Mouse (Mus musculus): ENCODE results near the gene Brsk2. TPM values are rescaled to one million over a fixed set of nuclear protein-coding genes. Genes with fewer than 3 reads are reported as not detected.

Brsk2 gene
- total RNA-seq, 2 experiments from 2014 or later: 0.25 to 0.38 TPM

DNA sequence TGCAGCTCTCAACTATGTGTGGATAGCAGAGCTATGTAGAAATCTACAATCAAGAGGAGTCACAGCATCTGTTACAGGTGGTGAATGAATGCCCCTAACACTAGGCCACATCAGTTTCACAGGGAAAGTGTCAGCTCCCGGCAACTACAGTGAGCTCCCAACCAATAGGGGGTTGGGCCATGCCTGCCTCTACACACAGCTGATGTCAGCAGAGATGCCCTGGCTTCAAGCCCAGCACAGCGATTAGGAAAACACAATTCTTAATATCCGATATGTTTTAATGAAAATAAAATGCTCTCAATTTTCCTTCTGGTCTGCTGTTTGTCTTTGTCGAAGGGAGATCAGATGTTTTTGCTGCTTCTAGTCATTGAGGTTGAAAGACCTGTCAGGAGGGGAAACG, 6.1 kb upstream of the Brsk2 start:
- H3K4me3 ChIP-seq: no peak overlapping the region
- no peak for DNase-seq
- intact Hi-C loops (cut with DNase I): no loop called here
- TF ChIP-seq CTCF (IDR thresholded peaks at IDR 0.05): no peak
- no peak overlapping the region for H3K27ac ChIP-seq

DNA sequence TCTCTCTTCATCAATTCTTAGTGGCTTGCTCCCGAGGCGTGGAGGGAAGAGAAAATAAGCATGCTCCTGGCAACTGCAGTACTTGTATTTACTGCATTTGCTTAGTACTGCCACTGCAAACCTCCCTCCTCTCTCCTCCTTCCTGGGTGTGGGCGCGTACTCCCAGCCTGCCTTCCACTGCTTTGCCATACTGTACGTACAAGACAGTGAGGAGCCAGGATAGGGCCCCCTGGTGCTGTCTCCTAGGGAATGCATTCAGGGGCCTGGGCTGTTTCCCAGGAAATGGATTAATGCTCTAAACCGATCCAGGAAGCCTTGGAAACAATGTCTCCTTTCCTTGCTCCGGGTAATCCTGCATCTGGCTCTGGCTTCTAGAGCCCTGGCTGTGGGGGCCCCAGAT, 3.6 kb upstream of the Brsk2 start:
- H3K4me3 ChIP-seq: no peak overlapping the region
- TF ChIP-seq CTCF (IDR thresholded peaks at IDR 0.05): no peak
- DNase-seq: no peak
- no peak overlapping the region for H3K27ac ChIP-seq
- intact Hi-C loops (cut with DNase I): no loop called here

DNA sequence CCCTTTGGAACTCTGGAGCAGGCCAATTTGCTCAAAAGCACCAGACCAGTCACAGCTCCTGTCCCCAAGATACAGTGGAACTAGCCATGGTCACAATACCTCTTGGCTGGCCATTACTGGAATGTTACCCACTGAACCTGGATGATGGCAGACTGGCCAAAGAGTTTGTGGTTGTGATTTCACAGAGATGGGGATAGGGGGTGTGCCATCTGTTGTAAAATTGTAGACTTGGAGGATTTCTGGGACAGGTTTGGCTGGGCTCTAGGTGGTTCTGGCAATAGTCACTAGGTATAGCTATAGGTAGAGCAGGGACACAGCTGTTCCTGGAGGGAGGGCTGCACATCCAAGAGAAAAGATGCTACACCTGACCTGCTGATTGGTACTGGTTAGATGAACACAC, 2.0 kb upstream of the Brsk2 start:
- no peak overlapping the region for H3K27ac ChIP-seq
- TF ChIP-seq CTCF (IDR thresholded peaks at IDR 0.05): no peak
- no peak overlapping the region for H3K4me3 ChIP-seq
- DNase-seq: no peak
- intact Hi-C loops (cut with DNase I): no loop called here

DNA sequence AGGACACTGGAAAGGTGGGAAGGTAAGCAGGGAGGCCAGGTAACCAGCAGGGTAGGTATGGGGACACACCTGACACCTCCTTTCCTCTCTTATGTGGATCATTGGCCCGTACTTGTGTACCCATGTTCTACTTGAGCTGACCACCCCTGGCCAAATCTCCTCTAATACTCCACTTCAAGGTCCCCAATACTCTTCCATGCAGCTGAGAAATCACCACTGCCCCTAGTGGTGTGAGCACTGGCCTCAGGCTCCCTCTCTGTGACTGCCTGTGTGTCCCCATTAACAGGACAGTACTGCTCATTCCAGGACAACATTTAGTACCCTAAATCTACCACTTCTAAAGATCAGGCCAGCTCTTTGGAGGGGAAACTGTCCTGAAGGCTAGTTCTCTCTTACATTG, 1.5 kb upstream of the Brsk2 start:
- no peak for DNase-seq
- TF ChIP-seq CTCF (IDR thresholded peaks at IDR 0.05): no peak
- H3K27ac ChIP-seq: no peak overlapping the region
- intact Hi-C loops (cut with DNase I): no loop called here
- H3K4me3 ChIP-seq: no peak overlapping the region

DNA sequence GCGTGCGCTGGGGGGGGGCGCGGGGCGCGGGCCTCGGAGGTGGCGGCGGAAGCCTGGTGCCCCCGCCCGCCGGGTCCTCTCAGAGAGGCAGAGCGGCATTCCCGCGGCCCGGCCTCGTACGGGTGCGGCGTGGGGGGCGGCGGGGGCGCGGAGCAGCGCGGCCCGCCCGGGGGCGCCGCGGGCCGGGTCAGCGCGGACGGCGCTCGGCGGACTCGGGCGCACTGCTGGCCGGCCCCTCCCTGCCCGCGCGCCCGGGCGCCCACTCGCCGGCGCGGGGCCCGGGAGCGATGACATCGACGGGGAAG, 200 bp downstream of the Brsk2 start:
- intact Hi-C loops (cut with DNase I): no loop called here
- DNase-seq: no peak
- peak overlapping the region; percentile 68 for H3K4me3 ChIP-seq
- no peak for TF ChIP-seq CTCF (IDR thresholded peaks at IDR 0.05)
- no peak overlapping the region for H3K27ac ChIP-seq

DNA sequence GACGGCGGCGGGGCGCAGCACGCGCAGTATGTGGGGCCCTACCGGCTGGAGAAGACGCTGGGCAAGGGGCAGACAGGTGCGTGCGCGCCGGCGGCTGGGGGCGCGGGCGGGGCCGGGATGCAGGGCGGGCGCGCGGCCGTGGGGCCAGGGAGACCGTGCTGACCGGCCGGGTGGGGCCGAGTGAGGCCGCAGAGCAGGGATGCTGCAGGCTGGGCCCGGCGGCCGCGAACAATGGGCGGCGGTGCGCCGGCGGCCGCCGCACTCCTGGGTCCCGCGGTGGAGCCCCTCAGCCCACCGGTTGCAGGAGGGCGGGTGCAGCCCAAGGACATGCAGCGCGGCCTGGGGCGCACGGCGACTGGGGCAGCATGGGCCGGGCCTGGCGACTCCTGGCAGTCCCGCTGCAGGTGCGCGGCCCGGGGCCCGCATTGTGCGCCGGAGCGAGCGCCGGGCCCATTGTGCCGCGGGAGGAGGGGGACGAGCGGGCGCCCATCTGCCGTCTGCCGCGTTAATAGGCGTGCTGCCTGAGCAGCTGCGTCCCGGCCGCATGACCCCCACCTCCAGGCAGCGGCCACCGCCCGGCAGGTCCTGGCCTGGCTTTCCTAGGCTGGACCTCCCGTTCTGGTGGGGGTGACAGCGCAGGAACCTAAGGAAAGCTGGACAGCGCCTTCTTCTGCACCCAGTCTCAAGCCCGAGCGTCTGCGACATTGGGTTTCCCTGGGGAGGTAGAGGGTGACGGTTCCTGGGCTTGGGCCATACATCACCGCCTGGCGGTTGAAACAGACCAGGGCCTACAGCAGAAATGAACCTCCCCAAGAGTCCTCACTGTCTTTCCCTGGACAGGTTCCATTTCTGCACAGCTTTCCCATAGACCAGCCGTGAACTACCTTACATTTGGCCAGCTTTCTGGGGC, 808 bp downstream of the Brsk2 start:
- Histone ChIP-seq H3K27ac (no peak overlapping the region), H3K4me3 (peak overlapping the region; percentile 68)
- peak; percentile 32 for DNase-seq
- no peak for TF ChIP-seq CTCF (IDR thresholded peaks at IDR 0.05)
- intact Hi-C loops (cut with DNase I): no loop called here

DNA sequence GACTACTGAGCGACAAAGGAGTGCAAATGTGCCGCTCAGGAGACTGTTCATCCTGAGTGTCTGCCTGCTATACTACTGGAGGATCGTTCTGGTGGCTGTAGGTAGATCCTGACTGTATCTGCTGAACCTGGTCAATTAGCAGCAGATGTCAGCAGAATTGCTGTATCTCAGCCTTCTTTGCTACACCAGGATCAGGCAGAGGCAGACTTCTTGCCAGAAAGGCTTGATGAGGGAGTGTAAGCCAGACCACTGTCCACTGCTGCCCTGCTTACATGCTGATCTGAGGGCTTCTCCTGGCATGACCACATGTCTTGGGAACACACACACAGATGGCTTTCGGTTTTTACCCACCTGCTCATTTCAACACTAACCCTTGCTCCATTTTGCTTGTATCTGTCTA, 2.3 kb downstream of the Brsk2 start:
- no peak for DNase-seq
- Histone ChIP-seq H3K4me3 (no peak overlapping the region), H3K27ac (no peak overlapping the region)
- intact Hi-C loops (cut with DNase I): no loop called here
- TF ChIP-seq CTCF (IDR thresholded peaks at IDR 0.05): no peak

DNA sequence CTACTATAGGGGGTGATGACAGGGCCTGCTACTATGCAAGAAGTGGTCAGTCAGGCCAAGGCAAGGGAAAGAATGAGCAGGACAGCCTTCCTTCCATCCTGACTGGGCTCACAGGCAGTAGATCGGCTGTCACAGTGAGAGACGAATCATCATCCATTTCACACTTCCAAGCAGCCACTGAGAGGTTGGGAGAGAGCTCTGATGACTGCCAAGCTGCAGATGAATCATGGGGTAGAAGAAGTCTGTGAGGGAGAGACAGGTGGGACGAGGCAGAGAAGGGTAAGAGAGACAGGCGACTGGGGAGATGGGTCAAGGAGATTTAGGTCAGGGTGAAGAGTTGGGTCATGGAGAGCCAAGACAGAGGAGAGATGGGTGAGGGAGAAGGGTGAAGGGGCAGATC, 3.4 kb downstream of the Brsk2 start:
- no peak for TF ChIP-seq CTCF (IDR thresholded peaks at IDR 0.05)
- H3K27ac ChIP-seq: no peak overlapping the region
- intact Hi-C loops (cut with DNase I): no loop called here
- DNase-seq: no peak
- H3K4me3 ChIP-seq: no peak overlapping the region

DNA sequence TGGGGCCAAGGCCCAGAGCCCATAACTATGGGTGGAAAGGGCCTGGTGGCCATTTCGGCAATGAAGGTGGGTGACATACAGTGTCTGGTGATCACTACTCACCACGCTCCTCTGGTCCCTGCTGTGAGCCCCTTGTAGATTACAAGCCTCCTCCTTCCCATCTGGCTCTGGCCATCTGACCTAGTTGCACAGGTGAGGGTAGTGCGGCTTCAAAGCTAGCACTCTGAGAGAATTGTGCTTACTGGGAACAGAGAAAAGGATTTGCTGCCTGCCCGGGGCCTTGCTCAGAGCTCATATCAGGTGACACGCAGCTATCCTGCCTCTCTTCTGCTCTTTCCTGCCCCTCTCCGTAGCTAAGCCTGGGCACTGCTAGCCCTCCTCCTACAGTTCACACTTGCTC, 4.1 kb downstream of the Brsk2 start:
- intact Hi-C loops (cut with DNase I): no loop called here
- no peak for DNase-seq
- no peak overlapping the region for H3K27ac ChIP-seq
- TF ChIP-seq CTCF (IDR thresholded peaks at IDR 0.05): no peak
- no peak overlapping the region for H3K4me3 ChIP-seq

DNA sequence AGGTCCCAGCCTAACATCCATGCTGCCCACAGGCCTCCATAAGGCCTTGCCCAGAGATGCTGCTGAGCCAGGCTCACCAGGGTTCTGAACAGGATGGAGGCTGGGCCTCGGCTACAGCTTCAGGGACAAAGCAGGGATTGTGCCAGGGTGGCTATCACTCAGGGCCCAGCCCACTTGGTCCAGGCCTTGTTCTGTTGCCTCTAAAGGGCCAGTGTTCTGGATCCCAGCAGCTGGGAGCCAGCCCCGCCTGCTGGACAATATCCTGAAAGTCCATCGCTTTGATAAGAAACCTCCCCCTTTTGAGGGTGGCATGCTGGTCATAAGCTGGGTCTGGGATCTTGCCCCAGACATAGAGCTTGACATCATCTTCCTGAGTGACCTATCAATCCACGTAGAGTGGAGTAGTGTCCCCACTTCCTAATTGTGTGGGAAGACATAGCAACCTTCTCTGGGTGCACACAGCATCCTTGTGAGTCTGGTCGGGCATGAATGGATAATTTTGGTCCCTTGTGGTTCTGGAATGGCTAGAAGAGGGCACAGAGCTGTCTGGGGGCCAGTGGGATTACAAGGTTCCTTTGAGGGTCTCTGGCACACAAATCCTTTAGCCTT, 6.1 kb downstream of the Brsk2 start:
- no peak for DNase-seq
- no peak overlapping the region for H3K27ac ChIP-seq
- no peak overlapping the region for H3K4me3 ChIP-seq
- intact Hi-C loops (cut with DNase I): no loop called here
- TF ChIP-seq CTCF (IDR thresholded peaks at IDR 0.05): no peak

DNA sequence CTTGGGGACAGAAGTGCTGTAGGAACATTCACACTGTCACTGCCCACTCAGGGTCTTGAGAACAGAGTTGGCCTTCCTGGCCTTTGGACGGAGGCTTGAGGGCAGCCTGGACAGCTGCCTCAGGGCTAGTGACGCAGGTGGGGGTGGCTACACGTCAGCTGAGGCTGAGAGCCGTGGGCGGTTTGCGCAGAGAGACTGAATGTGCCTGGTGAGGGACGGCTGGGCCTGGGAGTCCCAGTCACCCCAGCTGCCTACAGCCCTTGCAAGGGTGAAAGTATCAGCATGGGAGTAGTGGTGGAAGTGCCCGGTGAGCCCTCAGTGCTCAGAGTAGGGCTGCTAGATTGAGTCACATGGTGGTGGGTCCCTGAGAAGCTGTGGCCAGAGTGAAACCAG, 6.6 kb downstream of the Brsk2 start:
- no peak for DNase-seq
- TF ChIP-seq CTCF (IDR thresholded peaks at IDR 0.05): no peak
- intact Hi-C loops (cut with DNase I): no loop called here
- H3K4me3 ChIP-seq: no peak overlapping the region
- H3K27ac ChIP-seq: no peak overlapping the region

DNA sequence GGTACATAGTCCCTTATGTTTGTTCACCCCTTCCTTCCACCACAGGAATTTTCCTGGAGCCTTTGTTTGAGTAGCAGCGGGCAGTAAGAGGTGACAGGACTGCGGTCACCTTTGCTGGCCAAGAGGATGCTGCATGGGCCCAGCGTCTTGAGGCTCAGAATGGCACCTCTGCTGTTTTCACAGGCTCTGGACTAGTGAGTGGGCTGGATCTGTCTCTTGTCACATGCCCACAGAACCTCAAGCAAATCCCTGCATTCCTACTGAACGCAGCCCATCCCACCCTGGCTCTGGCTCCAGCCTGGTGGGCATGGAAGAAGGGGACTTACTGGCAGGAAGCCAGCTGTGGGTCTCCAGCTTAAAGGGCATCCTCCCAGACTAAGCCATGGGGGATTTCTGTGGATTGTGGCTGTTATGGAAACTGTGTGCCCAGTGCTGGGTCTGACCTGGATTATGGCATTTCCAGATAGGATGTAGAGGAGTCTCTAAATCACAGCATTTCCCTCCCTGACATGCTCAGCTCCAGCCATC, 8.0 kb downstream of the Brsk2 start:
- intact Hi-C loops (cut with DNase I): no loop called here
- DNase-seq: no peak
- Histone ChIP-seq H3K4me3 (no peak overlapping the region), H3K27ac (no peak overlapping the region)
- TF ChIP-seq CTCF (IDR thresholded peaks at IDR 0.05): no peak

DNA sequence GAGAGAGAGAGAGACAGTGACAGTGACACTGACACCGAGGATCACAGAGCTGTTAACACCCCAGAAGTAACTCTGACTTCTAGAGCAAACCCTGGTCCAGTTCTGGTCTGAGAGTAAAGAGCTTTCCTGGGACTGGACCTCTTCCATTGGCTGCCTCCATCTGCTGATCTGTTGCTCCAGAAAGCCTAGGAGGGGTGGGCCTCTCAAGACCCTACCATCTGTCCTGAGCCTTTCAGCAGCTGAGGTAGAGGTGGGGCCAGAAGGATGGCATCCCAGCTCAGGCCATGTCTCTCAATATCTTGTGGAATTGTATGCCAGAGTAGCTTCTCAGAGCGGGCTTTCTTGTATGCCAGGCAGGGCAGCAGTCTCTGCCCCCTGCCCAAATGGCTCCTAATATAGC, 8.7 kb downstream of the Brsk2 start:
- TF ChIP-seq CTCF (IDR thresholded peaks at IDR 0.05): no peak
- intact Hi-C loops (cut with DNase I): no loop called here
- Histone ChIP-seq H3K27ac (no peak overlapping the region), H3K4me3 (no peak overlapping the region)
- no peak for DNase-seq

DNA sequence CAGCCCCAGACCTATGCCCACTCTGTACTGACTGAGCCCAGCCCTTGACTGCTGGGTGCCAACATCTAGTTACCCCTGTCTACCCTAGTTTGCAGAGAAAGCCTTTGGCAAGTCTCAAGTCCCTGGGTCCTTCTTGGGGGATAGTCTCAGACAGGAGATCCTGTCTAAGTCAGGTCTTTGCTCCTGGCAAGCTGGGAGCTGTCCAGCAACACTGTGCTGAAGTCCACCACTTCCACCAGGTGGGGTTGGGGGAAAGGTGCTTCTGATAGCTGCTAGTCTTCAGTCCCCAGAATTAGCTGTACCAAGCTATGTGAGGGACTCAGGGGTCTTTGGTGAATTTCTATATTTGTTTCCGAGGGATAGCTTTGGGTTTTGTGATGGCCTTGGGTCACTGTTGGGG, 9.6 kb downstream of the Brsk2 start:
- no peak overlapping the region for H3K4me3 ChIP-seq
- intact Hi-C loops (cut with DNase I): no loop called here
- TF ChIP-seq CTCF (IDR thresholded peaks at IDR 0.05): no peak
- DNase-seq: no peak
- no peak overlapping the region for H3K27ac ChIP-seq

Data from gastrocnemius, adult 2 months (tissue).